Mouse (Mus musculus): ENCODE data around the gene Gpi1. TPM values are rescaled to one million over a fixed set of nuclear protein-coding genes. Genes with fewer than 3 reads are reported as not detected.

Gene Gpi1
- polyA plus RNA-seq, 1 experiment from 2014 or later: 213 TPM

GRCm38 (mm10) chr7:34172251-34172650 is 57.9 kb downstream of the Gpi1 start:
- H3K4me2 ChIP-seq (ENCODE audit: low read length): no peak overlapping the region
- no peaks in the 10 kb centered on the region for H3K9me3 ChIP-seq (ENCODE audit: control insufficient read depth, low read length)
- no peaks in the 10 kb centered on the region for H3K27me3 ChIP-seq (replicated peaks; ENCODE audit: control insufficient read depth, insufficient read depth, low read length)
- ATAC-seq: no peak
- 77% methylated on average over 1 of the region's 1 CpGs for WGBS
- no peak overlapping the region for H3K9ac ChIP-seq (replicated peaks; ENCODE audit: low read depth, low read length)
- no peak overlapping the region for H3K4me3 ChIP-seq (replicated peaks; ENCODE audit: low read length)
- no peak overlapping the region for H3K27ac ChIP-seq (ENCODE audit: low read length)
- H3K4me1 ChIP-seq (replicated peaks; ENCODE audit: control insufficient read depth, insufficient read depth, low read length): peaks cover 8% of the 10 kb centered on the region
- no peaks in the 10 kb centered on the region for H3K36me3 ChIP-seq (ENCODE audit: control insufficient read depth, insufficient read depth)

DNA sequence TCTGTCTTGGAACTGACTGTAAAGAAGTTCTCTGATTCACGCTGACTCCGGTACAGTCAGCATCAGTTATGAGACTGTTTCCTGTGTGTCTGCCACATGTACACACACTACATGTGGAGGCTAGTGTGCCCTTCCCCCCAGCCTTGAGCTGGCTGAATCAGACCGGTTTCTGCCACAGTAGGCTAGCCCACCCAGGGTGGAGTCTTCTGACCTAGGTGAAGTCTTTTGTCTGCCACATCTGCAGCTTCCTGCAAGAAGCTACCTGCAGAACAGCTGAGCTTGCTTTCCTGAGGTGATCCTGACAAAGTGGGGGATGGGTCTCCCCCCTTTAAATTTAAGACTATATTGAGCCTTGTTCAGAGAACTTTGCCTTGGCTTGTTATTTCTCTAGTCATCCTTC is 60.7 kb downstream of the Gpi1 start, which contains the start of gene Uba2:
Gene Uba2 (minus strand): TSS at position 146 of the 400 bp plus-strand sequence.
- H3K36me3 ChIP-seq (ENCODE audit: control insufficient read depth, insufficient read depth): 0 out of 2 replicates have a peak, but pooled peaks cover 4% of the 10 kb centered on the region
- 82% methylated on average over 3 of the region's 3 CpGs for WGBS
- H3K4me3 ChIP-seq (replicated peaks; ENCODE audit: low read length): peak within 1 kb of the TSS; percentile 96
- no peaks in the 10 kb centered on the region for H3K27me3 ChIP-seq (replicated peaks; ENCODE audit: control insufficient read depth, insufficient read depth, low read length)
- peak within 1 kb of the TSS; percentile 95 for H3K9ac ChIP-seq (replicated peaks; ENCODE audit: low read depth, low read length)
- peak within 1 kb of the TSS; percentile 98 for H3K4me2 ChIP-seq (ENCODE audit: low read length)
- no peaks in the 10 kb centered on the region for H3K9me3 ChIP-seq (ENCODE audit: control insufficient read depth, low read length)
- peaks cover 17% of the 10 kb centered on the region for H3K4me1 ChIP-seq (replicated peaks; ENCODE audit: control insufficient read depth, insufficient read depth, low read length)
- H3K27ac ChIP-seq (ENCODE audit: low read length): peak within 1 kb of the TSS; percentile 83
- ATAC-seq: no peak

GRCm38 (mm10) chr7:34168470-34169251 is 61.5 kb downstream of the Gpi1 start:
- Histone ChIP-seq H3K9ac (replicated peaks; ENCODE audit: low read depth, low read length) (peak overlapping the region; percentile 95), H3K9me3 (ENCODE audit: control insufficient read depth, low read length) (no peaks in the 10 kb centered on the region), H3K27ac (ENCODE audit: low read length) (peak overlapping the region; percentile 83), H3K4me1 (replicated peaks; ENCODE audit: control insufficient read depth, insufficient read depth, low read length) (peaks cover 17% of the 10 kb centered on the region), H3K4me2 (ENCODE audit: low read length) (peak overlapping the region; percentile 98), H3K27me3 (replicated peaks; ENCODE audit: control insufficient read depth, insufficient read depth, low read length) (no peaks in the 10 kb centered on the region), H3K36me3 (ENCODE audit: control insufficient read depth, insufficient read depth) (peaks cover 8% of the 10 kb centered on the region), H3K4me3 (replicated peaks; ENCODE audit: low read length) (peak overlapping the region; percentile 96)
- 8% methylated on average over 30 of the region's 30 CpGs for WGBS
- ATAC-seq: peak; percentile 98

DNA sequence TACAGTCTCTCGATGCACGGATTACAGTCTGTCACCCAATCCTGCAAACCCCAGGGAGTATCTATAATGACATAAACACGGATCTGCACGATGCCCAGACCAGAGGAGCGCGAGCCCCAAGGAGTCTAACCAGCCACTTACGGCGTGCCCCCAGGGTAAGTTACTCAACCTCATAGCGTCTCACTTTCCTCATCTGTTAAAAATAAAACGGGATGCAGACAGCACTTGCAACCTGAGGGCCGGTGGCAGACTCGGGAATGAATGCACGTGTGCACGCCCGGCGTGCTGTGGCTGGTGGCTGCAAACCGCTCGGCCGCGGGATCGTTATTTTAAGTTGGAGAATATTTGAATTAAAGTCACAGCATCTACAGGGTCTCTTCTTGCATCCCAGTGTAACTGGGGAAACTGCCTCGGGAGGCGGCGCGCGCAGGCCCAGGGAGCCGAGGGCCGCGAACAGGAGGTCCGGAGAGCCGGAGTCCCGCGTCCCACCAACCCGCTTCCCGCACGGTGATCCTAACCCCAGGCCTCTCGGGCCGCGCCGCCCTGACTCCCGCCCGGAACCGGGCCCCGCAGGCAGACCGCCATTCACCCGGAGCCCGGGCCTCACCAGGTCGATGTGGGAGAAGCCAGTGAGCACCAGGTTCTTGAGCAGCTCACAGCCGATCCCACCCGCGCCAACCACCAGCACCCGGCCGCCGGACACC is 62.2 kb downstream of the Gpi1 start:
- no peaks in the 10 kb centered on the region for H3K9me3 ChIP-seq (ENCODE audit: control insufficient read depth, low read length)
- peaks cover 17% of the 10 kb centered on the region for H3K4me1 ChIP-seq (replicated peaks; ENCODE audit: control insufficient read depth, insufficient read depth, low read length)
- no peaks in the 10 kb centered on the region for H3K27me3 ChIP-seq (replicated peaks; ENCODE audit: control insufficient read depth, insufficient read depth, low read length)
- H3K4me3 ChIP-seq (replicated peaks; ENCODE audit: low read length): peak overlapping the region; percentile 96
- H3K27ac ChIP-seq (ENCODE audit: low read length): peak overlapping the region; percentile 83
- WGBS: under 1% methylated on average over 54 of the region's 54 CpGs
- peak; percentile 78 for ATAC-seq
- H3K9ac ChIP-seq (replicated peaks; ENCODE audit: low read depth, low read length): peak overlapping the region; percentile 95
- peaks cover 15% of the 10 kb centered on the region for H3K36me3 ChIP-seq (ENCODE audit: control insufficient read depth, insufficient read depth)
- H3K4me2 ChIP-seq (ENCODE audit: low read length): peak overlapping the region; percentile 98

DNA sequence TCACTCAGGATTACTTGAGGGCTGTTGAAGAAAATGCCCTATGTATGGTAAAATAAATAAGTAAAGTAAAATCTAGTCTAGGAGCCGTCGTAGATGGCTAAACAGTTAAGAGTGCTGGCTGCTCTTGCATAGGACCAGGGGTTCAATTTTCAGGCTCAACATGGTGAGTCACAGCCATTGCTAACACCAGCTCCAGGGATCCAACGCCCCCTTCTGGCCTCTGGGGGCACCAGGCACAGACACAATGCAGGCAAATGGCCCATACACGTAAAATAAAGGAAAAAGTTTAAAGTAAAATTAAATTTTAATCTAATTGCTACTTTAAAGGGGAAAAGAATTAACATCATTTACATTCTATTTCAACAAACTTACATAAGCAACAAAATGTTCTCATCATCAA is 63.3 kb downstream of the Gpi1 start:
- Histone ChIP-seq H3K9ac (replicated peaks; ENCODE audit: low read depth, low read length) (no peak overlapping the region), H3K4me3 (replicated peaks; ENCODE audit: low read length) (no peak overlapping the region), H3K9me3 (ENCODE audit: control insufficient read depth, low read length) (no peaks in the 10 kb centered on the region), H3K36me3 (ENCODE audit: control insufficient read depth, insufficient read depth) (peaks cover 24% of the 10 kb centered on the region), H3K4me2 (ENCODE audit: low read length) (peak overlapping the region; percentile 6; the same call in 1 of the 2 replicates), H3K4me1 (replicated peaks; ENCODE audit: control insufficient read depth, insufficient read depth, low read length) (peaks cover 17% of the 10 kb centered on the region), H3K27me3 (replicated peaks; ENCODE audit: control insufficient read depth, insufficient read depth, low read length) (no peaks in the 10 kb centered on the region), H3K27ac (ENCODE audit: low read length) (no peak overlapping the region)
- WGBS: 45% methylated on average over 4 of the region's 4 CpGs
- no peak for ATAC-seq

GRCm38 (mm10) chr7:34165999-34166398 is 64.1 kb downstream of the Gpi1 start:
- no peak overlapping the region for H3K4me3 ChIP-seq (replicated peaks; ENCODE audit: low read length)
- H3K9ac ChIP-seq (replicated peaks; ENCODE audit: low read depth, low read length): no peak overlapping the region
- H3K27ac ChIP-seq (ENCODE audit: low read length): no peak overlapping the region
- H3K4me1 ChIP-seq (replicated peaks; ENCODE audit: control insufficient read depth, insufficient read depth, low read length): peaks cover 17% of the 10 kb centered on the region
- H3K36me3 ChIP-seq (ENCODE audit: control insufficient read depth, insufficient read depth): peaks cover 31% of the 10 kb centered on the region
- H3K27me3 ChIP-seq (replicated peaks; ENCODE audit: control insufficient read depth, insufficient read depth, low read length): no peaks in the 10 kb centered on the region
- no peak for ATAC-seq
- 71% methylated on average over 3 of the region's 3 CpGs for WGBS
- H3K9me3 ChIP-seq (ENCODE audit: control insufficient read depth, low read length): no peaks in the 10 kb centered on the region
- H3K4me2 ChIP-seq (ENCODE audit: low read length): no peak overlapping the region

GRCm38 (mm10) chr7:34164671-34165070 is 65.5 kb downstream of the Gpi1 start:
- peaks cover 41% of the 10 kb centered on the region for H3K36me3 ChIP-seq (ENCODE audit: control insufficient read depth, insufficient read depth)
- H3K27me3 ChIP-seq (replicated peaks; ENCODE audit: control insufficient read depth, insufficient read depth, low read length): no peaks in the 10 kb centered on the region
- H3K4me1 ChIP-seq (replicated peaks; ENCODE audit: control insufficient read depth, insufficient read depth, low read length): peaks cover 17% of the 10 kb centered on the region
- H3K27ac ChIP-seq (ENCODE audit: low read length): no peak overlapping the region
- H3K9ac ChIP-seq (replicated peaks; ENCODE audit: low read depth, low read length): no peak overlapping the region
- 94% methylated on average over 7 of the region's 7 CpGs for WGBS
- no peak overlapping the region for H3K4me3 ChIP-seq (replicated peaks; ENCODE audit: low read length)
- no peak overlapping the region for H3K4me2 ChIP-seq (ENCODE audit: low read length)
- no peak for ATAC-seq
- H3K9me3 ChIP-seq (ENCODE audit: control insufficient read depth, low read length): no peaks in the 10 kb centered on the region

GRCm38 (mm10) chr7:34159167-34159566 is 71.0 kb downstream of the Gpi1 start:
- Histone ChIP-seq H3K9me3 (ENCODE audit: control insufficient read depth, low read length) (no peaks in the 10 kb centered on the region), H3K9ac (replicated peaks; ENCODE audit: low read depth, low read length) (no peak overlapping the region), H3K27ac (ENCODE audit: low read length) (no peak overlapping the region), H3K4me2 (ENCODE audit: low read length) (no peak overlapping the region), H3K4me1 (replicated peaks; ENCODE audit: control insufficient read depth, insufficient read depth, low read length) (no peaks in the 10 kb centered on the region), H3K4me3 (replicated peaks; ENCODE audit: low read length) (no peak overlapping the region), H3K27me3 (replicated peaks; ENCODE audit: control insufficient read depth, insufficient read depth, low read length) (no peaks in the 10 kb centered on the region), H3K36me3 (ENCODE audit: control insufficient read depth, insufficient read depth) (peaks cover 72% of the 10 kb centered on the region)
- 88% methylated on average over 3 of the region's 3 CpGs for WGBS
- ATAC-seq: no peak

- 98% methylated on average over 3 of the region's 3 CpGs for WGBS
- Histone ChIP-seq H3K27me3 (replicated peaks; ENCODE audit: control insufficient read depth, insufficient read depth, low read length) (no peaks in the 10 kb centered on the region), H3K36me3 (ENCODE audit: control insufficient read depth, insufficient read depth) (peaks cover 71% of the 10 kb centered on the region), H3K9me3 (ENCODE audit: control insufficient read depth, low read length) (no peaks in the 10 kb centered on the region), H3K9ac (replicated peaks; ENCODE audit: low read depth, low read length) (no peak overlapping the region), H3K4me3 (replicated peaks; ENCODE audit: low read length) (no peak overlapping the region), H3K4me2 (ENCODE audit: low read length) (no peak overlapping the region), H3K4me1 (replicated peaks; ENCODE audit: control insufficient read depth, insufficient read depth, low read length) (no peaks in the 10 kb centered on the region), H3K27ac (ENCODE audit: low read length) (no peak overlapping the region)
- no peak for ATAC-seq
These were observed 72.1 kb downstream of the Gpi1 start for GRCm38 (mm10) chr7:34157994-34158393.

All from forebrain, embryonic 16.5 days (tissue).